Mouse (Mus musculus): ENCODE measurements at regions not wholly inside any gene's neighbourhood (a gene's known extent, or its start where the extent isn't known, plus 50 kb on each side); places are given as distances from the start of the nearest gene placed in this dataset.

- TF ChIP-seq CTCF (IDR thresholded peaks at IDR 0.05) (no peak), POLR2A (IDR thresholded peaks at IDR 0.05; ENCODE audit: insufficient read depth, low read depth, low read length) (no peak), EP300 (IDR thresholded peaks at IDR 0.05; ENCODE audit: insufficient read depth, low read depth, low read length) (no peak)
Observed at GRCm38 (mm10) chr13:54887366-54887921, 61.8 kb upstream of the Unc5a start.

All from heart, adult 2 months (tissue).